Mouse (Mus musculus): ENCODE measurements around the gene Ccsap.

DNA sequence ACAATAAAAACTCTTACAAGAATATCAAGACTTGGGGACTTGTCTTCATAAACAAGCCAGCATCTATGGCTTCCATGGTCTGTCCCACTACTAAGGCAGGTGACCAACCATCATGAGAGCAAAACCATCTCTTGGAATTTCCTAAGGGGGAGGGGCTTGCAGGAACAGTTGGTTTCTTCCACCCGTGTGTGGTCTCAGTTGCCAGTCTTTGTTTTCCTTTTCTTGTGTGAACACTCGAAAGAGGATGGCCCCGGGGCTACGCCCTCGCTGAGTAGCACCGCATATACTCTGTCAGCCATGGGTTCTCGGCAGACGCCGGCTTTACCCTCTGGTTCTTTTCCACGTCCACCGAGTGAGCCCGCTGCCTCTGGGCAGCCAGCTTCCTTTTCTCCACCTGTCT, 17.9 kb downstream of the Ccsap start:
- TF ChIP-seq TCF12 (IDR thresholded peaks at IDR 0.05; ENCODE audit: insufficient read depth, poor library complexity, severe bottlenecking) (no peak), E2F4 (IDR thresholded peaks at IDR 0.05; ENCODE audit: insufficient read depth) (no peak), POLR2A (IDR thresholded peaks at IDR 0.05; ENCODE audit: insufficient read length, low read depth) (no peak), POLR2AphosphoS2 (IDR thresholded peaks at IDR 0.05; ENCODE audit: insufficient read length, low read depth) (no peak), MYOG (IDR thresholded peaks at IDR 0.05; ENCODE audit: control insufficient read depth in 1 of 3, insufficient read depth in 1 of 3, insufficient read length in 2 of 3, low read depth in 2 of 3) (no peak)

Data from myocyte (in vitro differentiated cells).